Mouse (Mus musculus) retina, adult 2 months (tissue): ENCODE measurements around the gene Faim2.

ENCODE experiments used
- DNase-seq: peaks from one replicate; pipeline ENCODE4 v3.0.0-alpha.2; 2012; ENCODE audit warnings: low read depth, low spot score

Gene Faim2

DNA sequence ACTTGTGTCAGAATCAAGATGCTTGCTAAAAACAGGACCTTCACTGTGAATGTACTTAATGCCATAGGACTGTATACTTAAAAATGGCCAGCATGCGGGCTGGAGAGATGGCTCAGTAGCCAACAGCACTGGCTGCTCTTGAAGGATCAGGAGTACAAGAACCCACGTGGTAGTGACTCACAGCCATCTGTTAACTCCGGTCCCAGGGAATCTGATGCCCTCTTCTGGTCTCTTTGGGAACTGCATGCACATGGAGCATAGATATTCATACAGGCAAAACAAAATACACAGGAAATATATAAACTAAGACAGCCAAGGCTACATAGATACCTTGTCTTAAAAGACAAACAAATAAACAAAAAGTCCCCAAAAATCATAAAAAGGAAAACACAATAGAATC, 58.9 kb downstream of the Faim2 start:
- DNase-seq, result peak; percentile 59

DNA sequence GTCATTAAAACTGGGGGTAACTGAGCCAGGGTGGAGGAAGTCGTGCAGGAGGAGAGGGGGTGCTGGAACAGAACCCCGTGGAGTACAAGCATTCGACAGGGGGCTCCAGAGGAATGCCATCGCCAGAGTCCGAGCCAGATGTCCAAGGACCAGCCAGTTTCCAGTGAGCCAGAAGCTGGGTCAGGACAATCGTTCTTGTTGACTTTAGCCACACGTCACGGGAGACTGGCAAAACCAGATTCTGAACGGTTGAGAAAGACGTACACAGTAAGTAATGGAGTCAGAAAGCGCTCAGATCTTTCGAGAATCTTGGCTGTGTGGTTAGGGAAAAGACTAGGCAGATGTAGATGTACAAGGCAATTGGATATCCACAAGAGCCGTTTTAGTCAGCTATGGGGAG, 64.8 kb downstream of the Faim2 start:
- no peak for DNase-seq

DNA sequence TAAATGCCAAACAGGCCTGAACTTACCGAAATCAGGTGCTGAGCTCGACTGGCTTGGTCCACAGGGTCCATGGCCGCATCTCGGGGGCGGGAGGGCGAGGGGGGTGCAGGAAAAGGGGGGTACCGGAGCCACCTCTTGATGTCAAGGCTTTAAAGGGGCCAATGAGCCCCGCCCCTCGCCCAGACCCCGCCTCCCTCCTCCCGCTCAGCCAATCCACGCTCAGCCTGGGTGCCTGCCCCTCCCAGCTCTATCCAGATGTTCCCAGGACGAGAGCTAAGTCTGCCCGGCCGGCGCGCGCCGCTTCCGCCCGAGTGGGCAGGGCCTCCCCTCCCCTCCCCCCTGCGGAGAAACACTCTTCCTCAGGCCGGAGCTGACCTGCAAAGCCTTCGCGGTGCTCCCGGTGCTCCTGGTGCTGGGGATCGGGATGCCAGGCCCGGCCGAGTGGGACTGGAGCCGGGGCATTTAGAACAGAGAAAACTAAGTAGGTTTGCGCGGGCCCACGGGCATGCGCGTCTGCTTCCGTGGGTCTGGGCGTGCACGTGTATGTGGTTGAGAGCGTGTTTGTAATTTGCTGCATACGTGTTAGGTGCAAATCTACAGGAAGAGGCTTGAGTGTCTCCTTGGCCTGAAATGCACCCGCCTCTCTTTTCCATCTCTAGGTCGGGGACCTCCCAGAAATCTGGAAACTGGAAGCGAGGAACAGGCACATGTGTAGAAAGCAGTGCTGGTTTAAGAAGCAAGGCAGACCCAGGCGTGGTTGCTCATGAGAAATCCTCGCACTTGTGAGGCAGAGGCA, 70.2 kb downstream of the Faim2 start, which contains the start of gene Nckap5l:
Nckap5l (minus strand) TSS at position 143 of the 796 bp plus-strand sequence.
- peak; percentile 73 for DNase-seq

DNA sequence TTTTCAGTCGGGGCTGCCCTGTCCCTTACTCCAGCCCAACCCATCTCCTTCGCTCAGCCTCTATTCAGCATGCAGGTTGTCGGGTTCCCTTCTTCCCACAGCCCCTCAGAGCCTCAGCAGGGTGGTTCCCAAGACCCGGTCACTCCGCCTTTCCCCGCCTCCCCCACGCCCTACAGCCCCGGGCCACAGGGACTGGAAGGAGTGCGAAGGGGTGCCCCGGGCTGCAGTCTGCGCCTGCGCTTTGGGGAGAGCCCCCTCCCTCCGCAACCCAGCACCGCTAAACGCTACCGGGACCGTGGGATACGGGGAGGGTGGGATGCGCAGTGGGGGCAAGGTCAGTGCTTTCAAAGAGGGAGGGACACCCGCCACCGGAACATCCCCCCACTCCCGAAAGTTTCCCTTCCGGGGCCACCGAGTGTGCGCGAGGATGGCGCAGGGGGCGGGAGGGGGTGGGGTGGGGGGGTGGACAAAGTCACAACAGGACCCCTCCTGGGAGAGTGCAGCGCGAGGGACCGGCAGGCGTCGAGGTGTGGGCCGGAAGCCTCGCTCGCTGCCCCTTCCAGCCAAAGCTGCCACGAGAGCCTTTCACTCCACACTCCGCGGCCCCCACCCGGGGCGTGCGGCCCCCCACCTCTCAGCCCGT, 70.9 kb downstream of the Faim2 start:
- no peak for DNase-seq

DNA sequence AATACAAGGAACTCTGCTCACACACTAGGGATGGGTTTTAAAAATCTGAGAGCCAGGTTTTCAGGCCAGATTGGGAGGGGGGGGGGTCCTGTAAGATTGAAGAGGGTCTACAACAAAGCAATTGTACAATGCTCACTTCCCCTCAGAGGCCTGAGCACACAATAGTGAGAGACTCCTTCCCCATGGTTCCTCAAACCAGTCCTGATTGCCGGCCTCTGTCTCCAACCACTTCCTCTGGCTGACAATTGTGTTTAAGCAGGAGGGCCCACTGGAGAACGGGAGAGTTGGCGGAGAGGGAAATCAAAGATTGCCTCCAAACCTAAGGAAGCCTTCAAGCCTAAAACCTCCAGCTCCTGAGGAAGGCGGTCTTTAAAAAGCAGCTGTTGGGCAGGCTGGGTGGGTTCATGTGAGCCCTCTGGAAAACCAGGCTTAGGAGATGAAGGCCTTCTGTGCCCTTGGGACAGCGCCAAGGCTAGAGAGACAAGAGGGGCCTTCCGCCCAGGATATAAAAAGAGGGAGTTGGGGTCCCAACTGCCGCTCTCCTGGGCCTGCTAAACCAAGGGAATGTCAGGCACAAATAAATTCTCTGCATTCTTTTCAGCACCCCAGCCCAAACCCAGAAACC, 71.5 kb downstream of the Faim2 start:
- DNase-seq, result no peak

DNA sequence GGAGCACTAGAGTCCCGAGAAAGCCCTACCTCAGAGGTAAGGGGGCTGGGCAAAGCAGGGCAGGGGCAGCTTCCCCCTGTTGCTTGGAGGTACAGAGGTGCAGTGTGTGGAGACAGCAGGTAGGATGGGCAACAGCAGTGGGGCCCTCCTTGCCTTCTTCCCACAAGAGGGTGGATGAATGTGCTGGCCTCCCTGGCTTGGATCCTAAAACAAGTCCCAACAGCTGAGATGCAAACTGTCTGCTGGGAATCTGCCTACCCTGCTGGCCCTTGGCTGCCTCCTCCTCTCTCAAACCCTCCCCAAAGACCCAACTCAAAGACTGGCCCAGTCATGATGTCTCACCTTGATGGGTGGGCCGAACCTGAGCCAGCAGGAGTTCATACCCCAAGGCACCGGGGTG, 72.5 kb downstream of the Faim2 start:
- no peak for DNase-seq

DNA sequence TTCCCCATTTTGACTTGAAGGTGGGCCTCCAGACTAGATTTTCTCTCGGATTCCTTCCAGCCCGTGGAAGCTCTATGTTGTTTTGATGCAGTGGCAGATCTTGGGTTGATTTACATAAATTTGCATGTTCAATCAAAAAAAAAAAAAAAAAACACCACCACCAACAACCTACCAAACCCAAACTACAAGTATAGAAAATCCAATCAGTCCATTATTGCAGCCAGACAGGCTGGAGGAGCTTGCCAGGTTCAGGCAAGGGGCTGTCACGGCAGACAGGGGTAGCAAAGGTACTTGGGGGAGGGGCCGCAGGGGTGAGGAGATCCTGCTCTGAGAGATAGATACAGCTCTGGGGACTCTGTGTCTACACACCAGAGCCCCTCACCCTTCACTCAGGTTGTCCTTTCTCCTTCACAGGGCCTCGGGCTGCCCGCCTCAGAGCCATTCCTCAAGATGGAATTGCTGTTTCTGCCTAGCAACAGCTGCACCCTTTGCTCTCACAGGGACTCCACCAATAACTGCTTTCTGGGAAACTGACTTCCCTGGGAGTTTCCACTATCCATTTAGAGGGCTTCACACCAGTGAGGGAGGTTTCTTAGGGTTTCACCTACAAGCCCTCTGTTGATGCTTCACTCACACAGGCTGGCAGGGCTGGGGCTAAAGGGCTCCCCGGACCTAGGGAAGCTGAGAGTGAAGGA, 73.2 kb downstream of the Faim2 start:
- no peak for DNase-seq

DNA sequence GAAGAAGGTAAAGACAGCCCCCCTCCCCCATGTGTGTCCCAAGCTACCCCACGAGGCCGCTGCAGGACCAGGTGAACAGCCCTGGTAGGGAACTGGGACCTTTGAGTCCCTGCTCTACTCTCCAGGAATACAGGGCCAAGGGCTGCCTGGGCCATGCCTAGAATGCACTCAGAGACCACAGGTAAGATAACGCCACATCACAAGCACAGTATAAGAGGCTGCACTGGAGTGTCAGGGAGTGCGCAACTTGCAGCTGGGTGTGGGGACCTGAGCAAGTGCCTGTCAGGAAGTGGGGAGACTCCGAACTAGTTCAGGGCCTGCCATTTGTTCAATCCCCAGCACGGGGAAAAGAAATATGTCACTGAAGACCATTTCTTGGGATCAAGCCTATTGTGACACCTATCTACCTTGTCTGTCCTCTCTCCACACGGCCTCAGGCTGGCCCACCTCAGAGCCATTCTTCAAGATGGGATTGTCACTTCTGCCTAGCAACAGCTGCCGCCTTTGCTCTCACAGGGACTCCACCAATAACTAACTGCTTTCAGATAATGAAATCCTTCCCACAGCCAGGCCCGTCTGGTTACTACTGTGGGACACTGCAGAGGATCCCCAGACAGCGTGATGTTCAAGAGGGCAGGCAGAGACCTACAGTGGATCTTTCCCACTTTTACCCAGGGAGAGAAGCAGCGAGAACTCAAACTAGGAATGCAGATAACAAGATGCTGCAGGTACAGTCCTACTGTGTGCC, 74.6 kb downstream of the Faim2 start:
- no peak for DNase-seq

DNA sequence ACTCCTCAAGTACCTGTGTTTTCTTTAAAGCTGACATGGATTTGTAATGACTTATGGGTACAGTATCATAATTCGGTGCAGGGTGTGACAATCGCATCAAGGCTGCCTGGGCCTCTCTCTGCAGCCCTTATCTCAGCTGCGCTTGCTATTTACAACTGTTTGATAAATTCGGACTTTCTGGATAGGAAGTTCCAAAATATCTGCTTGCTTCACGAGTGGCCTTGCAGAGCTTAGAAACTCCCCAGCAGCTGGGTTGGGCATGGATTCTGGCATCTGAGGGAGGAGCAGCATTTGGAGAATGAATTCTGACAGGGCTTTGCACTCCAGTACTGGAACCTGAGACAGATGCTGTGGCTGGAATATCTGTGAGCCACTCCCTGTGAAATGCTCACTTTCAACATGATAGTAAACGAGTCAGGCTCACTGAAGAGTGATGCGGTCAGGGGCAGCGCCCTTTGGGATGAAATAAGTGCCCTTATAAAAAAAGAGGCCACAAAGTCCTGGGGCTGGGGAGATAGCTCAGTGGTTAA, 78.1 kb downstream of the Faim2 start:
- DNase-seq, result no peak

DNA sequence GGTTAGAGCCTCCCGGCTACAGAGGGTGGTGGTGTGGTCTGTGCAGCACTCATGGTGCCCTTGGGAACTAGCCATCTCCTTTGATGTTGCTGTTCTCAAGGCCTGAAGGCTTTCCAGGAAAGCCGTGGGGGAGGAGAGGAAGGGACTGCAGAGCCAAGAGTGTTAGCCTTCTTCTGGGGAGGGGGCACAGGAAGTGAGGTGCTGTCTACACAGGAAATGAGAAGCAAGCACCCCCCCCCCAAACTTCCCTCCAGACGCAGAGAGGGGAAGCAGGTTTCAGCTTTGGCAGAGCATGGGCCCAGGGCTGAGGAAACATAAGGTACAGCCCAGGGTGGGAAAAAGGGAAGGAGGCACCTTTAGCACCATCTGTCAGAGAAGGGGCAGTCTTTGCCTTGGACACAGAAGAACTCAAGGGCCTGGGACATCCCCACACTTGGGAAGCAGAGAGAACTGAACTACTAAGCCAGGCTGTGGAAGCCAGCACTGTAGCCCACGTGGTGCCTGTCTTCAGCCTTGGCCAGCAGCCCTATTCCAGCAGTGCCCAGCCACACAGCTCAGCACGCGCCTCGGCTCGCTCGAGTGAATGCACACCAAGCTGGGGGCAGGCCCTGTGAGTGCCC, 78.7 kb downstream of the Faim2 start:
- DNase-seq, result no peak
